In the genomic region with DNA sequence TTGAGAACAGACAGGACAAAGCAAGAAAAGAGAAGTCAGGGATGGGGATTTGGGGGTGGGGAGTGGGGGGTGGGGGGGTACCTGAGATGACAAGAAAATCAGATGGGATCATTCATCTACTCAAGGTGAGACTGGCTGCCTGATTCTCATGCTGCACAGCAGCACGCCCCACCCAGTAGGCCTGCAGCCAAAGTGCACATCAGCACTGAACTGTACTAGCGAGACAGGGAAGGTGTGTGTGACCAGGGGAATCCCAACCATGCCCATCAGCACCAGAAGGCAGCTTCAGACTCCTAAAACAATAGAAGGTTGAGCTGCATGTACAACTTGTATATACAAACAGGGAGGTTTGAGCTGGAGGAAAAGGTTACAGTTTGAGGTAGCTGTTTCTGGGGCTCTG, we compare ENCODE assay signal across 25 mouse cellular contexts. TPM values are rescaled to one million over a fixed set of nuclear protein-coding genes. Genes with fewer than 3 reads are reported as not detected.
DNase-seq lines count a peak whose midpoint lies in the region; ATAC-seq and TF ChIP-seq lines count a peak whose summit lies in the region.
"Had no signal": no experiment of that assay in that cellular context is flagged by ENCODE, and none has a peak within 500 bp of the region (broad histone marks: within the 10 kb centered on the region; RNA-seq: fewer than 3 reads in every experiment).

No protein-coding gene starts in this region.

- H3K27me3 ChIP-seq in forebrain, embryonic 12.5 days: no peaks in the 10 kb centered on the region
- H3K27me3 ChIP-seq in forebrain, postnatal 0 days (ENCODE audit: insufficient read depth, low read length): no peaks in the 10 kb centered on the region
- H3K27me3 ChIP-seq in midbrain, embryonic 10.5 days (ENCODE audit: low read depth, poor library complexity, severe bottlenecking): no peaks in the 10 kb centered on the region
- H3K27me3 ChIP-seq in midbrain, postnatal 0 days (ENCODE audit: insufficient read depth, low read length): no peaks in the 10 kb centered on the region
- no peaks in the 10 kb centered on the region for H3K27me3 ChIP-seq in hindbrain, embryonic 12.5 days
- H3K27me3 ChIP-seq in hindbrain, embryonic 16.5 days (replicated peaks; ENCODE audit: control insufficient read depth, insufficient read depth, low read length): no peaks in the 10 kb centered on the region
- H3K27me3 ChIP-seq in thymus, adult 2 months (ENCODE audit: control insufficient read depth, insufficient read depth, low read length): no peaks in the 10 kb centered on the region
- H3K27me3 ChIP-seq: embryonic facial prominence, embryonic 12.5 days; kidney, embryonic 15.5 days; liver, embryonic 13.5 days; neural tube, embryonic 13.5 days had no signal

- no peaks in the 10 kb centered on the region for H3K9me3 ChIP-seq in forebrain, embryonic 12.5 days
- H3K9me3 ChIP-seq in forebrain, postnatal 0 days (ENCODE audit: low read length): no peaks in the 10 kb centered on the region
- H3K9me3 ChIP-seq in midbrain, embryonic 10.5 days (replicated peaks): no peaks in the 10 kb centered on the region
- no peaks in the 10 kb centered on the region for H3K9me3 ChIP-seq in midbrain, postnatal 0 days (ENCODE audit: low read length)
- no peaks in the 10 kb centered on the region for H3K9me3 ChIP-seq in hindbrain, embryonic 12.5 days (replicated peaks)
- no peaks in the 10 kb centered on the region for H3K9me3 ChIP-seq in hindbrain, embryonic 16.5 days (ENCODE audit: control insufficient read depth, low read length)
- H3K9me3 ChIP-seq: embryonic facial prominence, embryonic 12.5 days; G1E; kidney, embryonic 15.5 days; liver, embryonic 13.5 days; neural tube, embryonic 13.5 days had no signal

- H3K36me3 ChIP-seq in forebrain, embryonic 12.5 days (replicated peaks): no peaks in the 10 kb centered on the region
- no peaks in the 10 kb centered on the region for H3K36me3 ChIP-seq in forebrain, postnatal 0 days (ENCODE audit: insufficient read depth)
- no peaks in the 10 kb centered on the region for H3K36me3 ChIP-seq in midbrain, embryonic 10.5 days
- H3K36me3 ChIP-seq in midbrain, postnatal 0 days (ENCODE audit: insufficient read depth, low read length): no peaks in the 10 kb centered on the region
- no peaks in the 10 kb centered on the region for H3K36me3 ChIP-seq in hindbrain, embryonic 12.5 days
- H3K36me3 ChIP-seq in hindbrain, embryonic 16.5 days (ENCODE audit: control insufficient read depth, insufficient read depth, low read length): no peaks in the 10 kb centered on the region
- no peaks in the 10 kb centered on the region for H3K36me3 ChIP-seq in thymus, adult 2 months (ENCODE audit: control insufficient read depth, insufficient read depth, low read length)
- H3K36me3 ChIP-seq: embryonic facial prominence, embryonic 12.5 days; G1E; kidney, embryonic 15.5 days; liver, embryonic 13.5 days; neural tube, embryonic 13.5 days had no signal

- WGBS in forebrain, embryonic 12.5 days: 96% methylated on average over 2 of the region's 2 CpGs
- WGBS in forebrain, postnatal 0 days: 80% methylated on average over 2 of the region's 2 CpGs
- WGBS in midbrain, embryonic 10.5 days: 92% methylated on average over 2 of the region's 2 CpGs
- WGBS in midbrain, postnatal 0 days: 86% methylated on average over 2 of the region's 2 CpGs
- 80% methylated on average over 2 of the region's 2 CpGs for WGBS in hindbrain, embryonic 12.5 days
- WGBS in hindbrain, embryonic 16.5 days: 82% methylated on average over 2 of the region's 2 CpGs
- WGBS in thymus, adult 2 months: 84% methylated on average over 2 of the region's 2 CpGs

- ATAC-seq in forebrain, embryonic 12.5 days (ENCODE audit: low FRiP score): 0 out of 2 replicates have a peak, but pooled peaks have one; percentile 31
- no peak; the same call in 1 of the 2 replicates for ATAC-seq in forebrain, postnatal 0 days
- ATAC-seq in midbrain, postnatal 0 days (ENCODE audit: low FRiP score): no peak
- ATAC-seq in hindbrain, embryonic 12.5 days (ENCODE audit: low FRiP score): 0 out of 2 replicates have a peak, but pooled peaks have one; percentile 37
- no peak for ATAC-seq in hindbrain, embryonic 16.5 days
- ATAC-seq: lung, postnatal 0 days had no signal

- no peak for DNase-seq in forebrain, postnatal 0 days
- DNase-seq in midbrain, embryonic 10.5 days (ENCODE audit: low spot score): no peak
- DNase-seq in midbrain, postnatal 0 days (ENCODE audit: low spot score): no peak
- DNase-seq in thymus, adult 2 months: no peak
- DNase-seq in urinary bladder, postnatal 25 days (ENCODE audit: low spot score): no peak
- DNase-seq: adrenal gland, adult 8-10 months; gastrocnemius, adult 2 months; gastrocnemius, postnatal 36 days; kidney, adult 18-20 months; liver, embryonic 13.5 days; right cerebral cortex, postnatal 14 days had no signal

- no peak for TF ChIP-seq CTCF in forebrain, postnatal 0 days (IDR thresholded peaks at IDR 0.05; ENCODE audit: low read depth)
- TF ChIP-seq CTCF in midbrain, postnatal 0 days (IDR thresholded peaks at IDR 0.05): no peak
- no peak for TF ChIP-seq CTCF in thymus, adult 2 months (IDR thresholded peaks at IDR 0.05; ENCODE audit: borderline replicate concordance, control insufficient read depth, extremely low read depth, insufficient read depth, low read length, poor library complexity)

- TF ChIP-seq POLR2A in thymus, adult 2 months (IDR thresholded peaks at IDR 0.05; ENCODE audit: control insufficient read depth, extremely low read depth, insufficient read depth, low read length, poor library complexity): no peak

- H3K4me3 ChIP-seq in forebrain, embryonic 12.5 days (replicated peaks): no peak overlapping the region
- no peak overlapping the region for H3K4me3 ChIP-seq in forebrain, postnatal 0 days (ENCODE audit: low read depth, low read length)
- H3K4me3 ChIP-seq in midbrain, embryonic 10.5 days: no peak overlapping the region
- H3K4me3 ChIP-seq in midbrain, postnatal 0 days (ENCODE audit: low read depth, low read length): no peak overlapping the region
- no peak overlapping the region for H3K4me3 ChIP-seq in hindbrain, embryonic 12.5 days
- H3K4me3 ChIP-seq in hindbrain, embryonic 16.5 days (ENCODE audit: low read length): no peak overlapping the region
- H3K4me3 ChIP-seq in thymus, adult 2 months (ENCODE audit: control insufficient read depth, insufficient read depth, low read length): no peak overlapping the region
- H3K4me3 ChIP-seq: embryonic facial prominence, embryonic 12.5 days; gastrocnemius, adult 2 months; kidney, embryonic 15.5 days; liver, embryonic 13.5 days; neural tube, embryonic 13.5 days had no signal

- H3K9ac ChIP-seq in forebrain, embryonic 12.5 days: no peak overlapping the region
- H3K9ac ChIP-seq in forebrain, postnatal 0 days: no peak overlapping the region
- no peak overlapping the region for H3K9ac ChIP-seq in midbrain, postnatal 0 days (replicated peaks; ENCODE audit: low read length, poor library complexity, severe bottlenecking)
- H3K9ac ChIP-seq in hindbrain, embryonic 12.5 days: no peak overlapping the region
- H3K9ac ChIP-seq in hindbrain, embryonic 16.5 days (ENCODE audit: low read depth, low read length): no peak overlapping the region
- H3K9ac ChIP-seq: embryonic facial prominence, embryonic 12.5 days; kidney, embryonic 15.5 days; liver, embryonic 13.5 days; neural tube, embryonic 13.5 days had no signal

- H3K4me1 ChIP-seq in forebrain, embryonic 12.5 days: no peaks in the 10 kb centered on the region
- no peaks in the 10 kb centered on the region for H3K4me1 ChIP-seq in forebrain, postnatal 0 days (ENCODE audit: insufficient read depth)
- no peaks in the 10 kb centered on the region for H3K4me1 ChIP-seq in midbrain, embryonic 10.5 days
- no peaks in the 10 kb centered on the region for H3K4me1 ChIP-seq in midbrain, postnatal 0 days (ENCODE audit: insufficient read depth, low read length)
- H3K4me1 ChIP-seq in hindbrain, embryonic 12.5 days: no peaks in the 10 kb centered on the region
- H3K4me1 ChIP-seq in hindbrain, embryonic 16.5 days (ENCODE audit: control insufficient read depth, insufficient read depth, low read depth, low read length): no peaks in the 10 kb centered on the region
- H3K4me1 ChIP-seq in thymus, adult 2 months (replicated peaks; ENCODE audit: control insufficient read depth, insufficient read depth, low read length): no peaks in the 10 kb centered on the region
- H3K4me1 ChIP-seq: embryonic facial prominence, embryonic 12.5 days; kidney, embryonic 15.5 days; liver, embryonic 13.5 days; neural tube, embryonic 13.5 days had no signal

- no peak overlapping the region for H3K4me2 ChIP-seq in forebrain, embryonic 12.5 days
- H3K4me2 ChIP-seq in forebrain, postnatal 0 days (ENCODE audit: low read depth): no peak overlapping the region
- no peak overlapping the region for H3K4me2 ChIP-seq in midbrain, postnatal 0 days (ENCODE audit: low read depth, low read length, poor library complexity, severe bottlenecking)
- no peak overlapping the region for H3K4me2 ChIP-seq in hindbrain, embryonic 12.5 days (replicated peaks)
- no peak overlapping the region for H3K4me2 ChIP-seq in hindbrain, embryonic 16.5 days (ENCODE audit: low read length)
- H3K4me2 ChIP-seq: embryonic facial prominence, embryonic 12.5 days; heart, embryonic 11.5 days; kidney, embryonic 15.5 days; liver, embryonic 13.5 days; neural tube, embryonic 13.5 days had no signal

- no peak overlapping the region for H3K27ac ChIP-seq in forebrain, embryonic 12.5 days
- H3K27ac ChIP-seq in forebrain, postnatal 0 days (ENCODE audit: low read depth, low read length): no peak overlapping the region; the same call in 1 of the 2 replicates
- peak overlapping the region; percentile 42; the same call in 1 of the 2 replicates for H3K27ac ChIP-seq in midbrain, embryonic 10.5 days (replicated peaks)
- H3K27ac ChIP-seq in midbrain, postnatal 0 days (ENCODE audit: low read depth, low read length): no peak overlapping the region
- no peak overlapping the region for H3K27ac ChIP-seq in hindbrain, embryonic 12.5 days
- 0 out of 2 replicates have a peak overlapping the region, but pooled peaks have one; percentile 7 for H3K27ac ChIP-seq in hindbrain, embryonic 16.5 days (ENCODE audit: low read depth, low read length)
- no peak overlapping the region for H3K27ac ChIP-seq in thymus, adult 2 months (ENCODE audit: control insufficient read depth, insufficient read depth, low read length)
- H3K27ac ChIP-seq: embryonic facial prominence, embryonic 12.5 days; gastrocnemius, adult 2 months; kidney, embryonic 15.5 days; liver, embryonic 13.5 days; neural tube, embryonic 13.5 days had no signal

RNA-seq across cellular contexts. Expression of a gene that starts 30.6 kb away (rescaled TPM):
- 3.3 and 4.2 TPM in 2 replicates for polyA plus RNA-seq in forebrain, embryonic 12.5 days (2016; fragmentation: Nextera tagmentation; extraction: Ambion mirVana)
- total RNA-seq in forebrain, postnatal 0 days (2014; rRNA removed): 2.8 and 2.9 TPM in 2 replicates
- 1.7 and 1.9 TPM in 2 replicates for polyA plus RNA-seq in forebrain, postnatal 0 days (2015; fragmentation: Nextera tagmentation; extraction: Ambion mirVana)
- polyA plus RNA-seq in midbrain, embryonic 10.5 days (2016; fragmentation: Nextera tagmentation; extraction: Ambion mirVana): 5.8 and 6.0 TPM in 2 replicates
- total RNA-seq in midbrain, postnatal 0 days (2014; rRNA removed): 2.8 TPM in 2 replicates
- polyA plus RNA-seq in midbrain, postnatal 0 days (2015; fragmentation: Nextera tagmentation; extraction: Ambion mirVana): 2.2 and 2.6 TPM in 2 replicates
- 2.8 and 3.3 TPM in 2 replicates for polyA plus RNA-seq in hindbrain, embryonic 12.5 days (2016; fragmentation: Nextera tagmentation; extraction: Ambion mirVana)
- 2.6 and 3.5 TPM in 2 replicates for polyA plus RNA-seq in hindbrain, embryonic 16.5 days (2015; fragmentation: Nextera tagmentation; extraction: Ambion mirVana)
- 2.0 and 3.9 TPM in 2 replicates for polyA plus RNA-seq in thymus, adult 2 months (2012; rRNA removed)
- total RNA-seq: megakaryocyte-erythroid progenitor cell, adult 5-6 weeks had no signal
- polyA plus RNA-seq: G1E had no signal

RNA-seq across cellular contexts. Expression of a gene that starts 42.2 kb away (rescaled TPM):
- polyA plus RNA-seq in forebrain, embryonic 12.5 days (2016; fragmentation: Nextera tagmentation; extraction: Ambion mirVana): 11.3 and 13.5 TPM in 2 replicates
- 141 and 149 TPM in 2 replicates for total RNA-seq in forebrain, postnatal 0 days (2014; rRNA removed)
- 40.0 and 42.0 TPM in 2 replicates for polyA plus RNA-seq in forebrain, postnatal 0 days (2015; fragmentation: Nextera tagmentation; extraction: Ambion mirVana)
- polyA plus RNA-seq in midbrain, embryonic 10.5 days (2016; fragmentation: Nextera tagmentation; extraction: Ambion mirVana): 2.2 and 3.6 TPM in 2 replicates
- 195 and 197 TPM in 2 replicates for total RNA-seq in midbrain, postnatal 0 days (2014; rRNA removed)
- polyA plus RNA-seq in midbrain, postnatal 0 days (2015; fragmentation: Nextera tagmentation; extraction: Ambion mirVana): 39.2 and 40.9 TPM in 2 replicates
- polyA plus RNA-seq in hindbrain, embryonic 12.5 days (2016; fragmentation: Nextera tagmentation; extraction: Ambion mirVana): 16.0 and 17.0 TPM in 2 replicates
- 32.6 and 45.4 TPM in 2 replicates for polyA plus RNA-seq in hindbrain, embryonic 16.5 days (2015; fragmentation: Nextera tagmentation; extraction: Ambion mirVana)
- 0.05 and 0.19 TPM in 2 replicates for polyA plus RNA-seq in thymus, adult 2 months (2012; rRNA removed)
- total RNA-seq: heart, adult 18-20 months; heart, postnatal 4 days; megakaryocyte-erythroid progenitor cell, adult 5-6 weeks had no signal
- polyA plus RNA-seq: G1E; heart, embryonic 16.5 days; liver, embryonic 13.5 days; lung, postnatal 0 days; small intestine, adult 2 months had no signal

Comparison
In these comparisons a context has a peak if more than half of its experiments do, and no peak if none do; other contexts are left out.
1. ATAC-seq: peak in forebrain, embryonic 12.5 days (single experiment) and hindbrain, embryonic 12.5 days (single experiment); none in forebrain, postnatal 0 days (single experiment), midbrain, postnatal 0 days (single experiment) and hindbrain, embryonic 16.5 days (single experiment).
2. H3K27ac ChIP-seq: peak in midbrain, embryonic 10.5 days (single experiment) and hindbrain, embryonic 16.5 days (single experiment); none in forebrain, embryonic 12.5 days (single experiment), forebrain, postnatal 0 days (single experiment), midbrain, postnatal 0 days (single experiment), hindbrain, embryonic 12.5 days (single experiment) and thymus, adult 2 months (single experiment).